Mouse (Mus musculus): ENCODE measurements at regions not wholly inside any gene's neighbourhood (a gene's known extent, or its start where the extent isn't known, plus 50 kb on each side); places are given as distances from the start of the nearest gene placed in this dataset.

- peak; percentile 80 for TF ChIP-seq CTCF (IDR thresholded peaks at IDR 0.05; ENCODE audit: extremely low read depth, insufficient read depth, low read length)
- no peak for TF ChIP-seq POLR2A (IDR thresholded peaks at IDR 0.05; ENCODE audit: extremely low read depth, insufficient read depth, low read length)
- no peak overlapping the region for H3K27ac ChIP-seq (ENCODE audit: insufficient read depth, low read length)
- H3K4me1 ChIP-seq (ENCODE audit: control insufficient read depth, insufficient read depth, low read length), result no peaks in the 10 kb centered on the region
- no peak overlapping the region for H3K4me3 ChIP-seq (ENCODE audit: insufficient read depth, low read length)
Observed at GRCm38 (mm10) chr1:30144997-30145396, 728.7 kb downstream of the Phf3 start.

GRCm38 (mm10) chr1:30114186-30114585 lies 759.5 kb downstream of the Phf3 start:
- H3K4me1 ChIP-seq (ENCODE audit: control insufficient read depth, insufficient read depth, low read length), result no peaks in the 10 kb centered on the region
- H3K4me3 ChIP-seq (ENCODE audit: insufficient read depth, low read length), result no peak overlapping the region
- no peak overlapping the region for H3K27ac ChIP-seq (ENCODE audit: insufficient read depth, low read length)
- TF ChIP-seq POLR2A (IDR thresholded peaks at IDR 0.05; ENCODE audit: extremely low read depth, insufficient read depth, low read length) (no peak), CTCF (IDR thresholded peaks at IDR 0.05; ENCODE audit: extremely low read depth, insufficient read depth, low read length) (no peak)

All from cortical plate, adult 2 months (tissue).